Mouse (Mus musculus) induced T-regulatory cell, adult 2 months (primary cell): ENCODE measurements around the gene Trpc2.

Experiments
- DNase-seq: peaks from one replicate; pipeline ENCODE4 v3.0.0-alpha.2; 2012; ENCODE audit warnings: low read depth

The Trpc2 gene

GRCm38 (mm10) chr7:102102696-102103095 is 19.8 kb downstream of the Trpc2 start:
- DNase-seq = no peak

GRCm38 (mm10) chr7:102103555-102103954 is 20.6 kb downstream of the Trpc2 start:
- DNase-seq = no peak

GRCm38 (mm10) chr7:102104126-102104525 is 21.2 kb downstream of the Trpc2 start:
- DNase-seq = no peak

- DNase-seq = no peak
Observed at GRCm38 (mm10) chr7:102106700-102107141, 23.8 kb downstream of the Trpc2 start.

GRCm38 (mm10) chr7:102108206-102108605 is 25.3 kb downstream of the Trpc2 start:
- no peak for DNase-seq

- DNase-seq = no peak
Observed at GRCm38 (mm10) chr7:102109171-102109570, 26.3 kb downstream of the Trpc2 start, which contains the start of gene Art5. TSS of gene Art5 (minus strand) at chr7:102109489.

GRCm38 (mm10) chr7:102109746-102110145 is 26.8 kb downstream of the Trpc2 start:
- DNase-seq = no peak

- no peak for DNase-seq
Observed at GRCm38 (mm10) chr7:102113151-102113729, 30.3 kb downstream of the Trpc2 start.

- DNase-seq = no peak
Observed at GRCm38 (mm10) chr7:102116579-102117331, 33.8 kb downstream of the Trpc2 start, which contains the start of gene Chrna10. TSS of gene Chrna10 (minus strand) at chr7:102116828.

- DNase-seq = no peak
Observed at GRCm38 (mm10) chr7:102117382-102117781, 34.5 kb downstream of the Trpc2 start.

- no peak for DNase-seq
Observed at GRCm38 (mm10) chr7:102120326-102120725, 37.4 kb downstream of the Trpc2 start.

GRCm38 (mm10) chr7:102132395-102132794 is 49.5 kb downstream of the Trpc2 start:
- no peak for DNase-seq

- DNase-seq = peak; percentile 68
Observed at GRCm38 (mm10) chr7:102137464-102137863, 54.5 kb downstream of the Trpc2 start.

GRCm38 (mm10) chr7:102137898-102138297 is 55.0 kb downstream of the Trpc2 start:
- no peak for DNase-seq
